Mouse (Mus musculus): ENCODE data around the gene Hnrnpm.

DNA sequence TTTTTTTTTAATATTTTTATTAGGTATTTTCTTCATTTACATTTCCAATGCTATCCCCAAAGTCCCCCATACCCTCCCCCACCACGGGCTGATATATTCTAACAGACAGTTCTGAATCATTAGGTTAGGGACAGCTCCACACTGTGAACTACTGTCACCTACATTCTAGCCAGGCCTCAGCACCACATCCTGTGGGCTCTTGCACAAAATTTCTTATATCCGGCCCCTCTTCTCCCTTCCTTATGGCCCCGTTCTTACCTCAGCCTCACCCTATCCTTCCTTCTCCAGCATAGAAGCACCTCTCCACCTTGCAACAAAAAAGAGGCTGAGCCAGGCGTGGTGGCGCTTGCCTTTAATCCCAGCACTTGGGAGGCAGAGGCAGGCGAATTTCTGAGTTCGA lies 76.1 kb downstream of the Hnrnpm start:
- TF ChIP-seq CTCF (IDR thresholded peaks at IDR 0.05; ENCODE audit: borderline replicate concordance, insufficient read depth, low read length) (no peak), POLR2A (IDR thresholded peaks at IDR 0.05; ENCODE audit: low read depth, low read length) (no peak)

Data from embryonic fibroblast, embryonic 13.5 days (primary cell).